Mouse (Mus musculus) CH12.LX (cell line): ENCODE measurements around the gene Gm10563. TPM values are rescaled to one million over a fixed set of nuclear protein-coding genes. Genes with fewer than 3 reads are reported as not detected.

Source experiments
- DNase-seq: peaks from one replicate; pipeline ENCODE4 v3.0.0-alpha.2; 2013; ENCODE audit errors: extremely low read depth
- H3K27ac ChIP-seq: 2 replicates; pipeline ENCODE4 v1.5.1; 2012; ENCODE audit warnings: low read depth, mild to moderate bottlenecking, control low read depth, moderate library complexity; ENCODE audit not compliant: insufficient read depth
- H3K27me3 ChIP-seq: replicated peaks from 2 replicates; pipeline ENCODE3; 2012; ENCODE audit warnings: inconsistent platforms
- H3K36me3 ChIP-seq, 2 experiments: replicated peaks in 1 of 2; 2 replicates each; pipeline versions ENCODE3 to v1.6.1; 2012; ENCODE audit warnings: inconsistent platforms in 1 of 2, low read length in 1 of 2, mild to moderate bottlenecking in 1 of 2, mixed read lengths in 1 of 2, moderate library complexity in 1 of 2; ENCODE audit not compliant: control insufficient read depth in 1 of 2, insufficient read depth in 1 of 2
- H3K4me1 ChIP-seq, 2 experiments: 2 replicates each; pipeline ENCODE4 v1.6.1; 2012; ENCODE audit warnings: inconsistent platforms in 1 of 2, moderate library complexity in 1 of 2; ENCODE audit not compliant: insufficient read depth in 2 of 2, control insufficient read depth in 1 of 2
- H3K4me2 ChIP-seq: 2 replicates; pipeline ENCODE4 v1.6.1; 2012; ENCODE audit warnings: low read depth, mild to moderate bottlenecking, control low read depth; ENCODE audit not compliant: poor library complexity, insufficient read depth, severe bottlenecking
- H3K4me3 ChIP-seq, 3 experiments: fragments of 150-350 bp in 1 of 3; sonication (generic) in 1 of 3; replicated peaks in 1 of 3; 2 replicates each; pipeline versions ENCODE3 to v1.5.1; 2011 to 2012; ENCODE audit warnings: low read depth in 2 of 3, low read length in 2 of 3, mild to moderate bottlenecking in 2 of 3, moderate library complexity in 2 of 3, control low read depth in 1 of 3, improper control_type of control experiment in 1 of 3, inconsistent platforms in 1 of 3, mixed read lengths in 1 of 3; ENCODE audit not compliant: poor library complexity in 1 of 3
- H3K79me2 ChIP-seq: replicated peaks from 2 replicates; pipeline ENCODE4 v1.6.1; 2012; ENCODE audit warnings: mild to moderate bottlenecking, moderate library complexity; ENCODE audit not compliant: control insufficient read depth, poor library complexity, insufficient read depth, severe bottlenecking; ENCODE audit errors: extremely low read depth
- H3K9ac ChIP-seq: 2 replicates; pipeline ENCODE4 v1.6.1; 2012; ENCODE audit warnings: low read depth, mild to moderate bottlenecking, control low read depth, moderate library complexity; ENCODE audit not compliant: insufficient read depth
- H3K9me3 ChIP-seq: replicated peaks from 2 replicates; pipeline ENCODE3; 2012; ENCODE audit warnings: low read length, inconsistent platforms, mixed read lengths
- E2F4 ChIP-seq: IDR thresholded peaks from 2 replicates; pipeline ENCODE4 v1.6.1; 2011; ENCODE audit warnings: low read depth, low read length, improper control_type of control experiment; ENCODE audit not compliant: insufficient replicate concordance
- ELF1 ChIP-seq: IDR thresholded peaks from 2 replicates; pipeline ENCODE4 v1.6.1; 2014; ENCODE audit warnings: low read depth, mild to moderate bottlenecking, inconsistent platforms, low read length, improper control_type of control experiment
- EP300 ChIP-seq: IDR thresholded peaks from 2 replicates; pipeline ENCODE4 v1.6.1; 2011; ENCODE audit warnings: low read length, improper control_type of control experiment
- HCFC1 ChIP-seq: IDR thresholded peaks from 2 replicates; pipeline ENCODE4 v1.6.1; 2012; ENCODE audit warnings: low read depth, mild to moderate bottlenecking, inconsistent platforms, low read length, improper control_type of control experiment
- IRF4 ChIP-seq: IDR thresholded peaks from 2 replicates; pipeline ENCODE4 v1.6.1; 2014; ENCODE audit warnings: low read depth, mild to moderate bottlenecking, inconsistent platforms, low read length, improper control_type of control experiment
- JUN ChIP-seq: IDR thresholded peaks from 2 replicates; pipeline ENCODE4 v1.6.1; 2011; ENCODE audit warnings: low read depth, mild to moderate bottlenecking, low read length, improper control_type of control experiment, moderate library complexity; ENCODE audit not compliant: insufficient read depth
- JUND ChIP-seq: conservative IDR thresholded peaks from 2 replicates; pipeline ENCODE4 v1.6.1; 2011; ENCODE audit warnings: low read depth, low read length, improper control_type of control experiment
- MAZ ChIP-seq: IDR thresholded peaks from 2 replicates; pipeline ENCODE4 v1.6.1; 2012; ENCODE audit warnings: low read depth, mild to moderate bottlenecking, inconsistent platforms, low read length, improper control_type of control experiment, moderate library complexity
- MXI1 ChIP-seq: IDR thresholded peaks from 2 replicates; pipeline ENCODE4 v1.6.1; 2011; ENCODE audit warnings: mild to moderate bottlenecking, low read depth, low read length, improper control_type of control experiment
- POLR2A ChIP-seq: IDR thresholded peaks from 2 replicates; pipeline ENCODE4 v1.6.1; 2011; ENCODE audit warnings: low read depth, mild to moderate bottlenecking, improper control_type of control experiment, low read length
- RAD21 ChIP-seq: IDR thresholded peaks from 2 replicates; pipeline ENCODE4 v1.6.1; 2011; ENCODE audit warnings: low read depth, mild to moderate bottlenecking, low read length, improper control_type of control experiment, moderate library complexity
- RCOR1 ChIP-seq: conservative IDR thresholded peaks from 2 replicates; pipeline ENCODE4 v1.6.1; 2012; ENCODE audit warnings: low read depth, mild to moderate bottlenecking, inconsistent platforms, low read length, improper control_type of control experiment
- SIN3A ChIP-seq: IDR thresholded peaks from 2 replicates; pipeline ENCODE4 v1.6.1; 2012; ENCODE audit warnings: low read length, improper control_type of control experiment, inconsistent platforms
- UBTF ChIP-seq: IDR thresholded peaks from 2 replicates; pipeline ENCODE4 v1.6.1; 2012; ENCODE audit warnings: low read depth, mild to moderate bottlenecking, inconsistent platforms, low read length, improper control_type of control experiment, moderate library complexity
- ZKSCAN1 ChIP-seq: IDR thresholded peaks from 2 replicates; pipeline ENCODE4 v1.6.1; 2012; ENCODE audit warnings: low read depth, inconsistent platforms, low read length, improper control_type of control experiment, borderline replicate concordance
- ZNF384 ChIP-seq: IDR thresholded peaks from 2 replicates; pipeline ENCODE4 v1.6.1; 2012; ENCODE audit warnings: low read depth, low read length, improper control_type of control experiment, inconsistent platforms
- dilution Hi-C: fragments of 300-500 bp; cut with MboI; formaldehyde crosslinking; loops from 2 replicates; pipeline ENCODE4 v1.14.3; 2020; ENCODE audit warnings: low sequenced_read_pairs; ENCODE audit not compliant: extremely low pct_unique_long_range_greater_than_20kb, extremely low pct_ligation_motif_present
- in situ Hi-C: fragments of 300-500 bp; cut with MboI; formaldehyde crosslinking; loops from 3 replicates; pipeline ENCODE4 v1.14.3; 2019; ENCODE audit warnings: low sequenced_read_pairs, low pct_ligation_motif_present, low pct_unique_long_range_greater_than_20kb, mixed read lengths
- polyA plus RNA-seq: library from polyadenylated mRNA; unstranded; fragments of >175 nt; gene quantifications from 2 replicates; pipeline ENCODE4 v1.2.1, GENCODE M21; 2012; ENCODE audit warnings: low read depth; ENCODE audit not compliant: insufficient read length
- total RNA-seq, 2 experiments: library from RNA; depleted of rRNA; stranded (reverse); fragments of 300-350 nt in 1 of 2; fragments of >200 nt in 1 of 2; gene quantifications; 2 replicates each; pipeline ENCODE4 v1.2.3; 2012 to 2014

Gm10563 gene
- total and polyA plus RNA-seq, 3 experiments, result not detected

DNA sequence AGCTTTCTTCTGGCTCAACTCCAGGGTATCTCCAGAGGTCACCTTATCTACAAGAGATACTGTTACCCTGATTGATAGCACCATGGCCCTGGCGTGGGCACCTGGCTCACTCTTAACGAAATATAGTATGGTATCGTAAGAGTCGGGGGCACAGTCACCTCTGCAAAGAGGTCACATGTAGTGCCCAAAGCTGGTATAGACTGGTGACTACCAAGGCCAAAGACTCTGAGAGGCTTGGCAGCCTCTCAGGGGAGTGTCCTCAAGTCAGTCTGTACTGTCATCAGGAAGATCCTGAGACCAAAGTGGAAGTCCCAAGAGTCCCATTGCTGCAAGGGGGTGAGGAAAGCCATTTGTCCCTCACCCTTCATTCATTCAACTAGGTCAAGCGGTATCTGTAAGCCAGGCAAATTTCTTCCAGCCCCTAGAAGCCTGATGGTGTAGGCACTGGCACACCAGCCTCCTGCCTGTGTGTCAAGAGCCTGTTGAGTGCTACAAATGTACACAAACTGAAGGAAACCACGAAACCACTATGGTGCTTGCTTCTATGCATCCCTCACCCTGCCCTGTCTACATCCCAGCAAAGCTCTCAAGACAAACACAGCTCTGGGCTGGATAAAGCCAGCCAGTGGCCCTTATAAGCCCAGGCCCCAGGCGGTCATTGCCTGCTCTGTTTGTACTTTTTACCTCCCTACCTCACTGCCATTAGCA is 54.0 kb downstream of the Gm10563 start:
- H3K9me3 ChIP-seq, result no peaks in the 10 kb centered on the region
- H3K79me2 ChIP-seq, result no peaks in the 10 kb centered on the region
- in situ Hi-C loops (no loop called here), dilution Hi-C loops (no loop called here)
- no peak overlapping the region for H3K9ac ChIP-seq
- H3K4me2 ChIP-seq, result no peak overlapping the region
- H3K4me3 ChIP-seq, result no peak overlapping the region
- no peaks in the 10 kb centered on the region for H3K27me3 ChIP-seq
- no peak overlapping the region for H3K27ac ChIP-seq
- DNase-seq, result no peak
- peaks cover 42 to 59% of the 10 kb centered on the region in 2 experiments for H3K36me3 ChIP-seq
- TF ChIP-seq E2F4 (no peak), ZKSCAN1 (no peak), IRF4 (no peak), EP300 (no peak), ELF1 (no peak), ZNF384 (no peak), SIN3A (no peak), HCFC1 (no peak), JUN (no peak), UBTF (no peak), POLR2A (no peak), RCOR1 (no peak), RAD21 (no peak), MXI1 (no peak)
- H3K4me1 ChIP-seq, result peaks cover 0 to 7% of the 10 kb centered on the region in 2 experiments; a peak in 2 of 4 replicates

GRCm38 (mm10) chr4:155589356-155589755 is 55.9 kb downstream of the Gm10563 start:
- H3K4me3 ChIP-seq, result no peak overlapping the region
- no peak overlapping the region for H3K27ac ChIP-seq
- no peak for DNase-seq
- dilution Hi-C loops (no loop called here), in situ Hi-C loops (no loop called here)
- H3K9ac ChIP-seq, result no peak overlapping the region
- H3K4me2 ChIP-seq, result no peak overlapping the region
- H3K27me3 ChIP-seq, result no peaks in the 10 kb centered on the region
- no peaks in the 10 kb centered on the region for H3K4me1 ChIP-seq
- H3K79me2 ChIP-seq, result no peaks in the 10 kb centered on the region
- TF ChIP-seq MAZ, result no peak
- no peak for TF ChIP-seq JUND
- H3K9me3 ChIP-seq, result no peaks in the 10 kb centered on the region
- peaks cover 58 to 77% of the 10 kb centered on the region in 2 experiments for H3K36me3 ChIP-seq
